Mouse (Mus musculus): ENCODE data around the gene Cdh7. TPM values are rescaled to one million over a fixed set of nuclear protein-coding genes. Genes with fewer than 3 reads are reported as not detected.

Gene Cdh7
- polyA plus RNA-seq, 1 experiment from 2014 or later = 18.0 TPM

GRCm38 (mm10) chr1:109985468-109985867 lies 3.2 kb downstream of the Cdh7 start:
- H3K27me3 ChIP-seq (ENCODE audit: control insufficient read depth, insufficient read depth, low read length) = no peaks in the 10 kb centered on the region
- no peaks in the 10 kb centered on the region for H3K9me3 ChIP-seq (ENCODE audit: control insufficient read depth, low read length)
- DNase-seq (peak; percentile 83), ATAC-seq (ENCODE audit: low FRiP score, low TSS enrichment) (no peak)
- peak overlapping the region; percentile 12; the same call in 1 of the 2 replicates for H3K4me3 ChIP-seq (replicated peaks; ENCODE audit: low read depth, low read length)
- no peak overlapping the region for H3K27ac ChIP-seq (replicated peaks; ENCODE audit: low read depth, low read length)
- WGBS = 2% methylated on average over 1 of the region's 1 CpGs
- H3K4me2 ChIP-seq (ENCODE audit: low read length) = peak overlapping the region; percentile 28
- H3K36me3 ChIP-seq (ENCODE audit: control insufficient read depth, insufficient read depth, low read length) = no peaks in the 10 kb centered on the region
- no peak overlapping the region for H3K9ac ChIP-seq (replicated peaks; ENCODE audit: low read length)
- peaks cover 9% of the 10 kb centered on the region; the same call in 1 of the 2 replicates for H3K4me1 ChIP-seq (ENCODE audit: control insufficient read depth, insufficient read depth, low read length)

- Histone ChIP-seq H3K9ac (replicated peaks; ENCODE audit: low read length) (no peak overlapping the region), H3K4me1 (ENCODE audit: control insufficient read depth, insufficient read depth, low read length) (no peaks in the 10 kb centered on the region; the same call in 1 of the 2 replicates), H3K4me2 (ENCODE audit: low read length) (no peak overlapping the region), H3K9me3 (ENCODE audit: control insufficient read depth, low read length) (no peaks in the 10 kb centered on the region), H3K27me3 (ENCODE audit: control insufficient read depth, insufficient read depth, low read length) (no peaks in the 10 kb centered on the region), H3K4me3 (replicated peaks; ENCODE audit: low read depth, low read length) (no peak overlapping the region), H3K36me3 (ENCODE audit: control insufficient read depth, insufficient read depth, low read length) (no peaks in the 10 kb centered on the region), H3K27ac (replicated peaks; ENCODE audit: low read depth, low read length) (no peak overlapping the region)
- WGBS = 86% methylated on average over 2 of the region's 2 CpGs
- ATAC-seq (ENCODE audit: low FRiP score, low TSS enrichment) (no peak), DNase-seq (no peak)
These were observed 7.3 kb downstream of the Cdh7 start for GRCm38 (mm10) chr1:109989541-109989940.

DNA sequence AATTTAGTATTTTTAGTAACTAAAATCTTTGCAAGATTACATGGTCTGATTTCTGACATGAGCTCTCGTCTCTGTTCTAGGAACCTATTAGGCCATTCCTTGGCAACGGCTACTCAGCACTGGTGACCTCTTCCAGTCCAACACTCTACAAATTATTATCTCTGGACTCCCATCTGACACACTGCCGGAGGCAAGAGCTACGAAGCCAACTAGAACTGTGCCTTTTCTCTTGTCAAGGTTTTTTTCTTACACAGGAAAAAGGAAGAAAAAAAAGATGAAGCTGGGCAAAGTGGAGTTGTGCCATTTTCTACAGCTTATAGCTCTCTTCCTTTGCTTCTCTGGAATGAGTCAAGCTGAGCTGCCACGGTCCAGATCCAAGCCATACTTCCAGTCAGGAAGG lies 11.7 kb downstream of the Cdh7 start:
- ATAC-seq (ENCODE audit: low FRiP score, low TSS enrichment) = no peak
- 83% methylated on average over 5 of the region's 5 CpGs for WGBS
- Histone ChIP-seq H3K9me3 (ENCODE audit: control insufficient read depth, low read length) (no peaks in the 10 kb centered on the region), H3K4me1 (ENCODE audit: control insufficient read depth, insufficient read depth, low read length) (no peaks in the 10 kb centered on the region), H3K36me3 (ENCODE audit: control insufficient read depth, insufficient read depth, low read length) (no peaks in the 10 kb centered on the region), H3K27me3 (ENCODE audit: control insufficient read depth, insufficient read depth, low read length) (no peaks in the 10 kb centered on the region), H3K9ac (replicated peaks; ENCODE audit: low read length) (no peak overlapping the region), H3K4me3 (replicated peaks; ENCODE audit: low read depth, low read length) (no peak overlapping the region), H3K27ac (replicated peaks; ENCODE audit: low read depth, low read length) (no peak overlapping the region), H3K4me2 (ENCODE audit: low read length) (no peak overlapping the region)
- DNase-seq = no peak

DNA sequence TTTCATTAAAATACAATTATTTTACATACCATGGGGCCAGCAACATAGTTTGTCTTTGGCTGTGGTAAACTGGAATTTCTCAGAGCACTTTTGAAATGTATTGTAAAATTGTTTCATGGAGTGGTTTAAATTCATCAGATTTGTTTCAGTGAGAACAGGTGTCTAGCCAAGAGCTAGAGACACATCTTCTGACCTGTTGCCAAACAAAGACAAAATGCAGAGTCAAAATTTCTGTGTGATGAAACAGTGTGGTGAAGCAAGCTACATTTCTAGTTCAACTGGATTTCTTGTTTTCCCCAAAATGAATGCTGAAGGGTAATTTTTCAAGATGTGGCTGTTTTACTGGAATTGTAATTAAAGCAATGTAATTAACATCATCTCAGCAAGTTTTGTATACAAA lies 22.2 kb downstream of the Cdh7 start:
- Histone ChIP-seq H3K4me3 (replicated peaks; ENCODE audit: low read depth, low read length) (no peak overlapping the region), H3K9ac (replicated peaks; ENCODE audit: low read length) (no peak overlapping the region), H3K27ac (replicated peaks; ENCODE audit: low read depth, low read length) (no peak overlapping the region), H3K36me3 (ENCODE audit: control insufficient read depth, insufficient read depth, low read length) (no peaks in the 10 kb centered on the region), H3K4me1 (ENCODE audit: control insufficient read depth, insufficient read depth, low read length) (no peaks in the 10 kb centered on the region), H3K9me3 (ENCODE audit: control insufficient read depth, low read length) (no peaks in the 10 kb centered on the region), H3K4me2 (ENCODE audit: low read length) (no peak overlapping the region), H3K27me3 (ENCODE audit: control insufficient read depth, insufficient read depth, low read length) (no peaks in the 10 kb centered on the region)
- no peak for DNase-seq
- ATAC-seq (ENCODE audit: low FRiP score, low TSS enrichment) = no peak

DNA sequence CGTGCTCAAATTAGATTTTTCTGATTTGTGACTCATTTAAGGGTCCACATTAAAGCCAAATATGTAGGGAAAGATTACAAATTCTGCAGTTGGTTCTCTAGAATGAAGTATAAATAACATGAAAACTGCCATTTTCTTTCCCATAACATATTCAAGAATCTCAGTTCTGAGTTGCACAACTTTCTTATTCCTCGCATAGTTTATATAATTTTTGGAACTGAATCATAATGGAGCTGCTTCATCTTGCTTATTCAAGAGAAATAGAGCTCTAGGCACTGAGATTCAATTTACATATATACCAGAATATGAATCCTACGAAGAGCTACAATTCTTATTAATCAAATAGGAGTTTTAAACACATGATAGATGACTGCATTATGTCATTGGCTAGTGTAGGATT lies 22.8 kb downstream of the Cdh7 start:
- Histone ChIP-seq H3K9me3 (ENCODE audit: control insufficient read depth, low read length) (no peaks in the 10 kb centered on the region), H3K27ac (replicated peaks; ENCODE audit: low read depth, low read length) (no peak overlapping the region), H3K9ac (replicated peaks; ENCODE audit: low read length) (no peak overlapping the region), H3K36me3 (ENCODE audit: control insufficient read depth, insufficient read depth, low read length) (no peaks in the 10 kb centered on the region), H3K4me2 (ENCODE audit: low read length) (no peak overlapping the region), H3K4me1 (ENCODE audit: control insufficient read depth, insufficient read depth, low read length) (no peaks in the 10 kb centered on the region), H3K4me3 (replicated peaks; ENCODE audit: low read depth, low read length) (no peak overlapping the region), H3K27me3 (ENCODE audit: control insufficient read depth, insufficient read depth, low read length) (no peaks in the 10 kb centered on the region)
- 91% methylated on average over 3 of the region's 3 CpGs for WGBS
- ATAC-seq (ENCODE audit: low FRiP score, low TSS enrichment) (no peak), DNase-seq (no peak)

DNA sequence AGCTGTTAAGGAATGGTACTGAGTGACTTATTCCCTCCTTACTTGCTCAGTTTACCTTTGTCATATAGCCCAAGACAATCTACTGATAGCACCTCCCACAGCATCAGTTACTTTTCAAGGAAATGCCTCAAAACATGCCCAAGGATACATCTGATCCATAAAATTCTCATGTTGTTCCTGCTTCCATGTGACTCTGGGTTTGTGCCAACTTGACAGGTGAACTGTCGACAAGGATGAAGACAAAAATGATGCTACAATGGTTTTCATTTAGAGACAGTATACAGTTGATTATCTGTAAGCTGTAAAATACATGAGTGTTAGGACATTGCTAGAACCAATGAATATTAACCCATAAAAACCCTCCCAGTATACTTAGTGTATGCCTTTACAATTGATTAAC lies 29.9 kb downstream of the Cdh7 start:
- no peaks in the 10 kb centered on the region for H3K9me3 ChIP-seq (ENCODE audit: control insufficient read depth, low read length)
- 88% methylated on average over 1 of the region's 1 CpGs for WGBS
- ATAC-seq (ENCODE audit: low FRiP score, low TSS enrichment) = no peak
- no peak overlapping the region for H3K4me2 ChIP-seq (ENCODE audit: low read length)
- H3K9ac ChIP-seq (replicated peaks; ENCODE audit: low read length) = no peak overlapping the region
- no peak for DNase-seq
- no peak overlapping the region for H3K27ac ChIP-seq (replicated peaks; ENCODE audit: low read depth, low read length)
- H3K4me3 ChIP-seq (replicated peaks; ENCODE audit: low read depth, low read length) = no peak overlapping the region
- no peaks in the 10 kb centered on the region for H3K36me3 ChIP-seq (ENCODE audit: control insufficient read depth, insufficient read depth, low read length)
- H3K4me1 ChIP-seq (ENCODE audit: control insufficient read depth, insufficient read depth, low read length) = no peaks in the 10 kb centered on the region
- H3K27me3 ChIP-seq (ENCODE audit: control insufficient read depth, insufficient read depth, low read length) = no peaks in the 10 kb centered on the region

GRCm38 (mm10) chr1:110056317-110056716 lies 74.1 kb downstream of the Cdh7 start:
- H3K9ac ChIP-seq (replicated peaks; ENCODE audit: low read length) = no peak overlapping the region
- DNase-seq (peak; percentile 26), ATAC-seq (ENCODE audit: low FRiP score, low TSS enrichment) (peak; percentile 58; the same call in 1 of the 2 replicates)
- no peaks in the 10 kb centered on the region for H3K36me3 ChIP-seq (ENCODE audit: control insufficient read depth, insufficient read depth, low read length)
- no peak overlapping the region for H3K4me2 ChIP-seq (ENCODE audit: low read length)
- no peak overlapping the region for H3K4me3 ChIP-seq (replicated peaks; ENCODE audit: low read depth, low read length)
- no peaks in the 10 kb centered on the region for H3K4me1 ChIP-seq (ENCODE audit: control insufficient read depth, insufficient read depth, low read length)
- no peaks in the 10 kb centered on the region for H3K27me3 ChIP-seq (ENCODE audit: control insufficient read depth, insufficient read depth, low read length)
- no peaks in the 10 kb centered on the region for H3K9me3 ChIP-seq (ENCODE audit: control insufficient read depth, low read length)
- no peak overlapping the region for H3K27ac ChIP-seq (replicated peaks; ENCODE audit: low read depth, low read length)

DNA sequence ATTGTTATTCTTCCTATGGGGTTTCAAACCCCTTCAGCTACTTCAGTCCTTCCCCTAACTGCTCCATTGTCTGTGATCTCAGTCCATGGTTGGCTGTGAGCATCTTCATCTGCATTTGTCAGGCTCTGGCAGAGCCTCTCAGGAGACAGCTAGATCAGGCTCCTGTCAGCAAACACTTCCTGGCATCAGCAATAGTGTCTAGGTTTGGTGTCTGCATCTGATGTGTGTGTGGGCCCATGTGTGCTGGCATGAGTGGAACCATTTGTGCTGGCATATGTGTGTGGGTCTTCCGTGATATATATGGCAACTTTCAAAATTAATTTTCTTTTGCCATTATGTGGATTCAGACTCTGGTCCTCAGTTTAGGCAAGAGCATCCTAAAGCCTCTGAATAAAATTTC lies 85.2 kb downstream of the Cdh7 start:
- WGBS = 96% methylated on average over 1 of the region's 1 CpGs
- Histone ChIP-seq H3K4me3 (replicated peaks; ENCODE audit: low read depth, low read length) (no peak overlapping the region), H3K36me3 (ENCODE audit: control insufficient read depth, insufficient read depth, low read length) (no peaks in the 10 kb centered on the region), H3K4me2 (ENCODE audit: low read length) (no peak overlapping the region), H3K4me1 (ENCODE audit: control insufficient read depth, insufficient read depth, low read length) (no peaks in the 10 kb centered on the region), H3K9me3 (ENCODE audit: control insufficient read depth, low read length) (no peaks in the 10 kb centered on the region), H3K27me3 (ENCODE audit: control insufficient read depth, insufficient read depth, low read length) (no peaks in the 10 kb centered on the region), H3K27ac (replicated peaks; ENCODE audit: low read depth, low read length) (no peak overlapping the region), H3K9ac (replicated peaks; ENCODE audit: low read length) (no peak overlapping the region)
- DNase-seq (no peak), ATAC-seq (ENCODE audit: low FRiP score, low TSS enrichment) (no peak)

DNA sequence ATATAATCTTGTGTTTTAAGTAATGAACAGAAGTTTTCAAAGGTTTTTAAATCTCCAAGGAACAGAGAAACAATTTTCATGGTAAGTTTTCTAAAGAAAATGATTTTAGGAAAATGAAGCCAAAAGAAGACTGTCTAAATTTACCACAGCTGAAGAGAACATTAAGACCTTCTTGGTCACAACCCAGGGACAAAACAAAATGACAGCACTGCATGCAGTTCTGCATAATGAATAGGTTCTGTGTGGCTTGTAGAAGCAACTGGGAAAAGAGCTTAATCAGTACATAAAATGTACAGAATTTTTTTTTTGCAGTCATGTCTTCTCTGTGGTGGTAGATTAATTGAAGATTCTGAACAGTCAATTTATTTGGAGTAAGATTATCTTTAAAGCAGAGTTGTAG lies 96.2 kb downstream of the Cdh7 start:
- DNase-seq (no peak), ATAC-seq (ENCODE audit: low FRiP score, low TSS enrichment) (no peak)
- no peaks in the 10 kb centered on the region for H3K27me3 ChIP-seq (ENCODE audit: control insufficient read depth, insufficient read depth, low read length)
- H3K4me2 ChIP-seq (ENCODE audit: low read length) = no peak overlapping the region
- H3K36me3 ChIP-seq (ENCODE audit: control insufficient read depth, insufficient read depth, low read length) = no peaks in the 10 kb centered on the region
- H3K27ac ChIP-seq (replicated peaks; ENCODE audit: low read depth, low read length) = no peak overlapping the region
- H3K4me1 ChIP-seq (ENCODE audit: control insufficient read depth, insufficient read depth, low read length) = no peaks in the 10 kb centered on the region
- H3K9ac ChIP-seq (replicated peaks; ENCODE audit: low read length) = no peak overlapping the region
- no peak overlapping the region for H3K4me3 ChIP-seq (replicated peaks; ENCODE audit: low read depth, low read length)
- no peaks in the 10 kb centered on the region for H3K9me3 ChIP-seq (ENCODE audit: control insufficient read depth, low read length)
